Mouse (Mus musculus) liver, postnatal 0 days (tissue): ENCODE results near the gene Gm20388.

Experiments used
- CTCF ChIP-seq: sonication (generic); IDR thresholded peaks from 2 replicates; pipeline ENCODE4 v1.5.1; 2016; ENCODE audit warnings: antibody characterized with exemption, low read depth
- EP300 ChIP-seq: IDR thresholded peaks from 2 replicates; pipeline ENCODE4 v1.6.1; 2016; ENCODE audit warnings: antibody characterized with exemption, low read depth, mild to moderate bottlenecking

DNA sequence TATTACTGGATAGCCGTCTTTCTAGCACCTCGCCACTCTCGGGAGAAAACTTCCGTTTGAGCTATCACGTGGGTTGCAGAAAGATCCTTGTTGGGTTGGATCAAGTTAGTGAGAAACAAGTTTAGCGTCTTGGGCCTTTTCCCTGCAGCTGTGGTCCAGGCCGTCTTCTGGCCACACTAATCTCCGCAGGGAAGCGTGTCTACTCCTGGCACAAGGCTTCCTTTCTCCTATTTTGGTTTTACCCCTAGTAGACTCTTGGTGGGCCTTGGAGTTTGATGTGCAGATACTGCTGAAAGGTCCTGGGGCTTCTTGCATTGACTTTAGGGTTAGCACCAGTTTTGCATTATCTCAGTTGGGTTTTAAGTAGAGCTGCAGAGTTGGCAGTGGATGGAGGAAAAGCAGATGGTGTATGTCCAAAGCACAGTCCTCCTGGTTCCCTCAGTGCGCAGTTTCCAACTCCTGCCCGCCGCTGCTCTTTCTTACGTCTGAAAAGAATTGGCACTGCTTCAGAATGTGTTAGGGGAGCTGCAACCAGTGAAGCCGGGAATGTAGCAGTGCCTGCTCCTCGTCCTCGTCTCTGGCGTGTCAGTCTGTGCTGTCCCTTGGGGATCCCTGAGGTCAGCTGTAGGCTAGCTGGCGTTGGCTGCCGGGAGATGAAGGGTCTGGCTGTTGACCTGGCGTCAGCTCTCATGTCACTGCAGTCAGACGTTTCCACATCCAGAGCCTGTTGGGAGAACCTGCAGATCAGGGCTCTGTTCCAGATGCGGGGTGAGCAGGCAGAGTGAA lies 2107.6 kb downstream of the Gm20388 start:
- TF ChIP-seq CTCF (no peak), EP300 (no peak)
